Mouse (Mus musculus) mesoderm, embryonic 11.5 days (tissue): ENCODE results near the gene 0610009B22Rik.

Source experiments
- DNase-seq: peaks from one replicate; pipeline ENCODE4 v3.0.0-alpha.2; 2012; ENCODE audit warnings: low read depth, low spot score

Gene 0610009B22Rik

GRCm38 (mm10) chr11:51658705-51659104 is 30.0 kb downstream of the 0610009B22Rik start:
- DNase-seq, result no peak

GRCm38 (mm10) chr11:51658291-51658690 is 30.4 kb downstream of the 0610009B22Rik start:
- no peak for DNase-seq

GRCm38 (mm10) chr11:51656798-51657521 is 31.7 kb downstream of the 0610009B22Rik start:
- DNase-seq, result no peak

- DNase-seq, result no peak
Observed at GRCm38 (mm10) chr11:51654891-51655290, 33.8 kb downstream of the 0610009B22Rik start.

- DNase-seq, result no peak
Observed at GRCm38 (mm10) chr11:51653736-51654135, 34.9 kb downstream of the 0610009B22Rik start.

- DNase-seq, result no peak
Observed at GRCm38 (mm10) chr11:51652889-51653418, 35.7 kb downstream of the 0610009B22Rik start.

- DNase-seq, result peak; percentile 72
Observed at GRCm38 (mm10) chr11:51650691-51651515, 37.8 kb downstream of the 0610009B22Rik start, which contains the start of the genes N4bp3 and D930048N14Rik. Gene N4bp3 (minus strand): TSS chr11:51650842. Gene D930048N14Rik (plus strand): TSS chr11:51650954.

- no peak for DNase-seq
Observed at GRCm38 (mm10) chr11:51650261-51650660, 38.4 kb downstream of the 0610009B22Rik start.

GRCm38 (mm10) chr11:51649889-51650199 is 38.8 kb downstream of the 0610009B22Rik start:
- no peak for DNase-seq

GRCm38 (mm10) chr11:51649111-51649888 is 39.4 kb downstream of the 0610009B22Rik start:
- DNase-seq, result no peak

GRCm38 (mm10) chr11:51648566-51648965 is 40.1 kb downstream of the 0610009B22Rik start:
- peak; percentile 75 for DNase-seq

GRCm38 (mm10) chr11:51646751-51647667 is 41.7 kb downstream of the 0610009B22Rik start:
- no peak for DNase-seq

- no peak for DNase-seq
Observed at GRCm38 (mm10) chr11:51646245-51646644, 42.4 kb downstream of the 0610009B22Rik start.

GRCm38 (mm10) chr11:51645293-51645692 is 43.4 kb downstream of the 0610009B22Rik start:
- no peak for DNase-seq

- no peak for DNase-seq
Observed at GRCm38 (mm10) chr11:51644217-51644616, 44.5 kb downstream of the 0610009B22Rik start.

- DNase-seq, result no peak
Observed at GRCm38 (mm10) chr11:51643761-51644160, 44.9 kb downstream of the 0610009B22Rik start.

GRCm38 (mm10) chr11:51643202-51643601 is 45.5 kb downstream of the 0610009B22Rik start:
- DNase-seq, result no peak

- DNase-seq, result no peak
Observed at GRCm38 (mm10) chr11:51640748-51641147, 47.9 kb downstream of the 0610009B22Rik start.

GRCm38 (mm10) chr11:51638497-51638896 is 50.2 kb downstream of the 0610009B22Rik start:
- DNase-seq, result no peak

GRCm38 (mm10) chr11:51637971-51638414 is 50.7 kb downstream of the 0610009B22Rik start:
- peak; percentile 82 for DNase-seq

GRCm38 (mm10) chr11:51636323-51636684 is 52.4 kb downstream of the 0610009B22Rik start:
- peak; percentile 79 for DNase-seq
